Mouse (Mus musculus) inflammation-experienced regulatory T-cells (primary cell): ENCODE data around the gene Nadsyn1. TPM values are rescaled to one million over a fixed set of nuclear protein-coding genes. Genes with fewer than 3 reads are reported as not detected.

Experiments
- polyA plus RNA-seq, 2 experiments: library from polyadenylated mRNA; unstranded; fragments of 100-300 nt; shearing (Covaris generic); gene quantifications; one replicate each; pipeline ENCODE4 v1.2.1; 2017

Gene Nadsyn1
- polyA plus RNA-seq = 10 to 100 TPM; 17.6 to 20.9 TPM

GRCm38 (mm10) chr7:143822375-143823265 is at the start of gene Nadsyn1, which contains the start of gene Dhcr7:
Gene Nadsyn1 (minus strand): TSS chr7:143822849.
Gene Dhcr7 (plus strand): TSS chr7:143823145.

GRCm38 (mm10) chr7:143866538-143866937 is 43.9 kb upstream of the Nadsyn1 start, which contains the start of gene Gm498:
Gene Gm498 (plus strand): TSS chr7:143866838.

GRCm38 (mm10) chr7:143783996-143784829 is 38.4 kb downstream of the Nadsyn1 start, which contains the start of gene Mrgpre:
Gene Mrgpre (minus strand): TSS chr7:143784500.

GRCm38 (mm10) chr7:143766893-143767292 is 55.8 kb downstream of the Nadsyn1 start, which contains the start of gene Mrgprg:
Gene Mrgprg (minus strand): TSS chr7:143766993.

GRCm38 (mm10) chr7:143756125-143757026 is 66.3 kb downstream of the Nadsyn1 start, which contains the start of gene Osbpl5:
Gene Osbpl5 (minus strand): TSS chr7:143756985.

Other genes starting within 250 kb of the Nadsyn1 start
- gene Cars, start 222.8 kb downstream of the Nadsyn1 start, polyA plus RNA-seq = 10 to 100 TPM; 39.5 to 55.5 TPM
- gene Tnfrsf26, start 194.1 kb downstream of the Nadsyn1 start, polyA plus RNA-seq = 10 to 100 TPM; 19.9 to 29.6 TPM
- gene Tnfrsf22, start 173.2 kb downstream of the Nadsyn1 start, polyA plus RNA-seq = 10 to 100 TPM; 24.5 to 24.8 TPM
- 1 to 10 TPM; 2.8 to 4.2 TPM for gene Tnfrsf23, start 137.0 kb downstream of the Nadsyn1 start, polyA plus RNA-seq
- 10 to 100 TPM; 31.0 to 64.1 TPM for gene Osbpl5, start 65.9 kb downstream of the Nadsyn1 start, polyA plus RNA-seq
- 1 to 10 TPM in 1 of 2 experiments, under 1 TPM in 1; 0.11 to 1.9 TPM for gene Mrgprg, start 55.9 kb downstream of the Nadsyn1 start, polyA plus RNA-seq
- gene Mrgpre, start 38.3 kb downstream of the Nadsyn1 start, polyA plus RNA-seq = 10 to 100 TPM in 1 of 2 experiments, 1 to 10 TPM in 1; 6.8 to 10.9 TPM
- gene Dhcr7, start 296 bp upstream of the Nadsyn1 start, polyA plus RNA-seq = 10 to 100 TPM; 36.5 to 42.8 TPM
- under 1 TPM; 0.16 to 0.43 TPM for gene Gm498, start 44.0 kb upstream of the Nadsyn1 start, polyA plus RNA-seq
- under 1 TPM in 1 of 2 experiments, not detected in 1; 0.45 TPM for gene Shank2, start 179.1 kb upstream of the Nadsyn1 start, polyA plus RNA-seq